Mouse (Mus musculus) hindbrain, embryonic 11.5 days (tissue): ENCODE measurements around the gene Shisa4. TPM values are rescaled to one million over a fixed set of nuclear protein-coding genes. Genes with fewer than 3 reads are reported as not detected.

Source experiments
- ATAC-seq: fragments of 200-750 bp; cut with Nextera tagmentation; 2 replicates; pipeline ENCODE4 v1.8.0; 2017; ENCODE audit warnings: mild to moderate bottlenecking, moderate TSS enrichment, moderate library complexity; ENCODE audit not compliant: low FRiP score
- DNase-seq: peaks from one replicate; pipeline ENCODE4 v3.0.0-alpha.2; 2015; ENCODE audit warnings: low spot score
- H3K27ac ChIP-seq: fragments of 300-500 bp; sonication (generic); 2 replicates; pipeline ENCODE4 v1.5.1; 2014; ENCODE audit warnings: mild to moderate bottlenecking, low read depth, low read length
- H3K27me3 ChIP-seq: fragments of 300-500 bp; sonication (generic); 2 replicates; pipeline ENCODE4 v1.6.1; 2014; ENCODE audit warnings: mild to moderate bottlenecking, low read length, moderate library complexity, mixed read lengths; ENCODE audit not compliant: control insufficient read depth, insufficient read depth
- H3K36me3 ChIP-seq: fragments of 300-500 bp; sonication (generic); 2 replicates; pipeline ENCODE4 v1.6.1; 2014; ENCODE audit warnings: mild to moderate bottlenecking, low read length, moderate library complexity, mixed read lengths; ENCODE audit not compliant: control insufficient read depth, insufficient read depth
- H3K4me1 ChIP-seq: fragments of 300-500 bp; sonication (generic); replicated peaks from 2 replicates; pipeline ENCODE4 v1.6.1; 2014; ENCODE audit warnings: low read length, mixed read lengths; ENCODE audit not compliant: control insufficient read depth, insufficient read depth
- H3K4me2 ChIP-seq: fragments of 300-500 bp; sonication (generic); replicated peaks from 2 replicates; pipeline ENCODE4 v1.6.1; 2014; ENCODE audit warnings: mild to moderate bottlenecking, low read depth, low read length
- H3K4me3 ChIP-seq: fragments of 300-500 bp; sonication (generic); 2 replicates; pipeline ENCODE4 v1.5.1; 2014; ENCODE audit warnings: low read depth, low read length
- H3K9ac ChIP-seq: fragments of 300-500 bp; sonication (generic); 2 replicates; pipeline ENCODE4 v1.6.1; 2014; ENCODE audit warnings: low read depth, low read length
- H3K9me3 ChIP-seq: fragments of 300-500 bp; sonication (generic); 2 replicates; pipeline ENCODE4 v1.6.1; 2016; ENCODE audit warnings: low read length; ENCODE audit not compliant: control insufficient read depth
- WGBS: fragments of 180-500 bp; shearing (Covaris S2); extraction: QIAGEN DNeasy Blood & Tissue Kit; methylation state at CpG from one replicate; pipeline ENCODE4 v1.1.7; 2014; 5-methylcytosine and 5-hydroxymethylcytosine counted together
- polyA plus RNA-seq: library from polyadenylated mRNA; unstranded; fragments of >200 nt; fragmentation: Nextera tagmentation; extraction: Ambion mirVana; gene quantifications from 2 replicates; pipeline ENCODE4 v1.2.1, GENCODE M21; 2014

The Shisa4 gene
- polyA plus RNA-seq, 1 experiment from 2014 or later = 44.5 TPM

DNA sequence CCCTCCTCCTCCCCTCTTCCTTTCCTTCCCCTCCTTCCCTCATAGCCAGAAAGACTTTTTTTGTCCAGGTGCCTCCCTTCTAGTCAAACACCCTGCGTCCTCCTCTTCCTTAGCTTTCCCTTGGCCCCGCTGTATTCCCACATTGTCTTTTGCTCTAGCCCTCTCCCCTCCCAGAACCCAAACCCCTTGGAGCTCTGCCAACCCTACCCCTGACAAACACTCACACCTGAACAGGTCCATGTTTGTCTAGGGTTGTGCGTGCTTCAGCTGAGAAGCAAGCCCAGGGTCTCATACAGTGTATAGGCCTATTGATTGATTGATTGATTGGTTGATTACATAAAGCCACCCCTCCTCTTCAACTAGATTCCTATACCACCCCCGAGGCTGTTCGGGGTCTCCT is 5.6 kb downstream of the Shisa4 start:
- H3K27ac ChIP-seq = no peak overlapping the region
- H3K9ac ChIP-seq = no peak overlapping the region
- no peak for DNase-seq
- H3K36me3 ChIP-seq = no peaks in the 10 kb centered on the region
- 0 out of 2 replicates have a peak, but pooled peaks cover 3% of the 10 kb centered on the region for H3K27me3 ChIP-seq
- no peaks in the 10 kb centered on the region for H3K9me3 ChIP-seq
- H3K4me3 ChIP-seq = no peak overlapping the region
- no peak for ATAC-seq
- H3K4me1 ChIP-seq = peaks cover 2% of the 10 kb centered on the region; the same call in 1 of the 2 replicates
- no peak overlapping the region for H3K4me2 ChIP-seq
- 83% methylated on average over 5 of the region's 5 CpGs for WGBS

- peak; percentile 50 for DNase-seq
- peak overlapping the region; percentile 36; the same call in 1 of the 2 replicates for H3K4me3 ChIP-seq
- no peak overlapping the region for H3K9ac ChIP-seq
- 10% methylated on average over 14 of the region's 14 CpGs for WGBS
- H3K27me3 ChIP-seq = 0 out of 2 replicates have a peak, but pooled peaks cover 3% of the 10 kb centered on the region
- H3K27ac ChIP-seq = no peak overlapping the region
- peaks cover 2% of the 10 kb centered on the region; the same call in 1 of the 2 replicates for H3K4me1 ChIP-seq
- no peaks in the 10 kb centered on the region for H3K9me3 ChIP-seq
- peak overlapping the region; percentile 78 for H3K4me2 ChIP-seq
- peak; percentile 8; the same call in 1 of the 2 replicates for ATAC-seq
- H3K36me3 ChIP-seq = no peaks in the 10 kb centered on the region
Observed at GRCm38 (mm10) chr1:135368982-135369381, 6.1 kb downstream of the Shisa4 start.

- H3K36me3 ChIP-seq = no peaks in the 10 kb centered on the region
- H3K27ac ChIP-seq = no peak overlapping the region
- 0 out of 2 replicates have a peak, but pooled peaks cover 3% of the 10 kb centered on the region for H3K27me3 ChIP-seq
- peak overlapping the region; percentile 60 for H3K9ac ChIP-seq
- peak overlapping the region; percentile 36 for H3K4me3 ChIP-seq
- whole genome bisulfite sequencing = 2% methylated on average over 20 of the region's 20 CpGs
- H3K9me3 ChIP-seq = no peaks in the 10 kb centered on the region
- H3K4me1 ChIP-seq = peaks cover 2% of the 10 kb centered on the region; the same call in 1 of the 2 replicates
- H3K4me2 ChIP-seq = peak overlapping the region; percentile 78
- peak; percentile 91 for DNase-seq
- peak; percentile 82 for ATAC-seq
Observed at GRCm38 (mm10) chr1:135368245-135368644, 6.8 kb downstream of the Shisa4 start.

- no peak overlapping the region for H3K27ac ChIP-seq
- ATAC-seq (no peak), DNase-seq (no peak)
- H3K4me3 ChIP-seq = no peak overlapping the region
- WGBS = 77% methylated on average over 8 of the region's 8 CpGs
- no peaks in the 10 kb centered on the region for H3K36me3 ChIP-seq
- H3K27me3 ChIP-seq = 0 out of 2 replicates have a peak, but pooled peaks cover 3% of the 10 kb centered on the region
- H3K4me1 ChIP-seq = peaks cover 2% of the 10 kb centered on the region; the same call in 1 of the 2 replicates
- no peak overlapping the region for H3K9ac ChIP-seq
- no peak overlapping the region for H3K4me2 ChIP-seq
- H3K9me3 ChIP-seq = no peaks in the 10 kb centered on the region
Observed at GRCm38 (mm10) chr1:135367595-135367994, 7.4 kb downstream of the Shisa4 start.

DNA sequence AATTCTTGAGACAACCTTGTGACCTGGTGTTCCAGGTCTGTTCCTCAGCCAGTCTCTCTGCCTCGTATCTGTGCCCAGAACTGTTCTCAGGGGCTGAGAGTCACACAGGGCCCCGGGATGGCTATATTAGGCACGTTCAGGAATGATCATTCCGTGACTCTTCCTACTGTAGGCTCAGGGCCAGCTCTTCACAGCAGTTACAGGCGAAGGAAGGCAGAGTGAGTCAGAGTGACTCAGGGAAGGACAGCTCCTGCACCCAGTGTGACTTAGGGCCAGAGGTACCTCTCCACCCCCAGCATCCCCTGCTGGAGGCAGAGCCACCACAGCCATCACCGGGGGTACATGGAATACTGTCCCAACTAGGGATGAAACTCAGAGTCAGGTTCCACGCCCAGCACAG is 8.0 kb downstream of the Shisa4 start:
- no peaks in the 10 kb centered on the region for H3K9me3 ChIP-seq
- no peak overlapping the region for H3K4me3 ChIP-seq
- ATAC-seq (no peak), DNase-seq (no peak)
- H3K27me3 ChIP-seq = 0 out of 2 replicates have a peak, but pooled peaks cover 3% of the 10 kb centered on the region
- no peaks in the 10 kb centered on the region for H3K36me3 ChIP-seq
- 88% methylated on average over 7 of the region's 7 CpGs for WGBS
- H3K4me1 ChIP-seq = no peaks in the 10 kb centered on the region
- no peak overlapping the region for H3K9ac ChIP-seq
- no peak overlapping the region for H3K27ac ChIP-seq
- H3K4me2 ChIP-seq = no peak overlapping the region

GRCm38 (mm10) chr1:135366380-135366779 is 8.7 kb downstream of the Shisa4 start:
- no peak for DNase-seq
- no peak for ATAC-seq
- H3K9ac ChIP-seq = no peak overlapping the region

GRCm38 (mm10) chr1:135363446-135363845 is 11.6 kb downstream of the Shisa4 start:
- no peak overlapping the region for H3K9ac ChIP-seq
- 85% methylated on average over 8 of the region's 8 CpGs for WGBS

More at GRCm38 (mm10) chr1:135366380-135366779, 8.7 kb downstream of the Shisa4 start:
- Histone ChIP-seq H3K9me3 (no peaks in the 10 kb centered on the region), H3K27ac (no peak overlapping the region), H3K27me3 (0 out of 2 replicates have a peak, but pooled peaks cover 3% of the 10 kb centered on the region), H3K4me1 (no peaks in the 10 kb centered on the region), H3K36me3 (no peaks in the 10 kb centered on the region), H3K4me3 (no peak overlapping the region), H3K4me2 (no peak overlapping the region)

DNA sequence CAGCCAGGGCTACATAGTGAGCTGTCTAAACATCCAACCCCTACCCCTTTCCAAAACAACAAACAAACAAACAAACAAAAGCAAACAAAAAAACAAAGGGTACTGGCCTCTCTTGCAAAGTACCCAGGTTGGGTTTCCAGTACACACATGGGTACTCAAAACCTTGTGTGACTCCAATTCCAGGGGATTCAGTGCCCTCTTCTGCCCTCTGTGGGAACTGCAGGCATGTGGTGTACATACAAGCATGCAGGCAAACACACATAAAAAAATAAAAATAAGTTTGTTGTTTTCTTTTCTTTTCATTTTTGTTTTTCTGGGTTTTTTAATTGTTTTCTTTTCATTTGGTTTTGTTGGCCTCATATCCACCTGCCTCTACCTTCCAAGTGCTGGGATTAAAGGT is 12.9 kb downstream of the Shisa4 start:
- Histone ChIP-seq H3K27me3 (no peaks in the 10 kb centered on the region), H3K36me3 (no peaks in the 10 kb centered on the region), H3K4me2 (no peak overlapping the region), H3K27ac (no peak overlapping the region), H3K4me3 (no peak overlapping the region), H3K9me3 (no peaks in the 10 kb centered on the region), H3K9ac (no peak overlapping the region), H3K4me1 (no peaks in the 10 kb centered on the region)
- DNase-seq = no peak
- no peak for ATAC-seq

More at GRCm38 (mm10) chr1:135363446-135363845, 11.6 kb downstream of the Shisa4 start:
- DNase-seq = no peak
- no peak for ATAC-seq
- H3K4me3 ChIP-seq = no peak overlapping the region
- no peaks in the 10 kb centered on the region for H3K36me3 ChIP-seq
- H3K27me3 ChIP-seq = no peaks in the 10 kb centered on the region
- H3K4me1 ChIP-seq = no peaks in the 10 kb centered on the region
- H3K27ac ChIP-seq = no peak overlapping the region
- no peak overlapping the region for H3K4me2 ChIP-seq
- no peaks in the 10 kb centered on the region for H3K9me3 ChIP-seq

DNA sequence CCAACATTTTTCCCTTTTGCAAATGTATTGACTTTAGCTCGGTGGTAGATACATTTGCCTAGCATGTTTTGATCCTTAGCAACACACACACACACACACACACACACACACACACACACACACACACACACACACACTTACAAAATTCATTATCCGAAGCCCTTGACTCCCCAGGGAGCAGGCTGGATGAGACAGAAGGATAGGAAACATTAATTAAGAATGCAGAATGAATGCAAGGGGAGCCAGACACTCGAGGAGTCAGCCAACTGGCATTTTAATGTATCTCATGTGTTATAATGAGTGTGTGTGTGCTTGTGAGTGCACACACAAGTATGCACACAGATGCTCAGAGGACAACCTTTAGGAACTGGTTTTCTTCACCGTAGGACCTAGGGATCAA is 13.5 kb downstream of the Shisa4 start:
- H3K4me2 ChIP-seq = no peak overlapping the region
- no peak overlapping the region for H3K4me3 ChIP-seq
- H3K36me3 ChIP-seq = no peaks in the 10 kb centered on the region
- no peak for DNase-seq
- ATAC-seq = no peak
- 82% methylated on average over 4 of the region's 4 CpGs for WGBS
- H3K9ac ChIP-seq = no peak overlapping the region
- no peaks in the 10 kb centered on the region for H3K27me3 ChIP-seq
- H3K9me3 ChIP-seq = no peaks in the 10 kb centered on the region
- H3K27ac ChIP-seq = no peak overlapping the region
- no peaks in the 10 kb centered on the region for H3K4me1 ChIP-seq
